Mouse (Mus musculus) gastrocnemius, postnatal 36 days (tissue): ENCODE data around the gene Ctrc. TPM values are rescaled to one million over a fixed set of nuclear protein-coding genes. Genes with fewer than 3 reads are reported as not detected.

Source experiments
- DNase-seq, 2 experiments: peaks; one replicate each; pipeline ENCODE4 v3.0.0; 2022
- intact Hi-C: fragments of 180-260 bp; cut with DNase I; formaldehyde crosslinking; loops from one replicate; pipeline ENCODE4 v1.15.1; 2025
- total RNA-seq, 2 experiments: library from RNA; stranded (reverse); gene quantifications; 2 replicates each; pipeline ENCODE4 v1.2.3; 2021

Ctrc gene
- total RNA-seq, 2 experiments from 2014 or later: not detected

GRCm38 (mm10) chr4:141827401-141827800, 18.8 kb downstream of the Ctrc start:
- intact Hi-C loops: no loop called here
- no peak for DNase-seq

- intact Hi-C loops: no loop called here
- DNase-seq: no peak
These were observed 20.1 kb downstream of the Ctrc start, which contains the start of gene Cela2a for GRCm38 (mm10) chr4:141826060-141826459. Gene Cela2a, minus strand, starts transcription at chr4:141826160.

- intact Hi-C loops: no loop called here
- DNase-seq: no peak
These were observed 23.2 kb downstream of the Ctrc start for GRCm38 (mm10) chr4:141822979-141823378.

GRCm38 (mm10) chr4:141822089-141822488, 24.1 kb downstream of the Ctrc start:
- no peak for DNase-seq
- intact Hi-C loops: no loop called here

- intact Hi-C loops: no loop called here
These were observed 25.0 kb downstream of the Ctrc start for GRCm38 (mm10) chr4:141821178-141821577.

GRCm38 (mm10) chr4:141819316-141819715, 26.8 kb downstream of the Ctrc start:
- DNase-seq: no peak
- intact Hi-C loops: no loop called here

More at GRCm38 (mm10) chr4:141821178-141821577, 25.0 kb downstream of the Ctrc start:
- DNase-seq: no peak

- intact Hi-C loops: no loop called here
- no peak for DNase-seq
These were observed 27.3 kb downstream of the Ctrc start for GRCm38 (mm10) chr4:141818861-141819260.

- intact Hi-C loops: no loop called here
- DNase-seq: no peak
These were observed 28.5 kb downstream of the Ctrc start for GRCm38 (mm10) chr4:141817706-141818105.

- DNase-seq: no peak
- intact Hi-C loops: no loop called here
These were observed 29.1 kb downstream of the Ctrc start for GRCm38 (mm10) chr4:141816776-141817655.

GRCm38 (mm10) chr4:141816267-141816666, 29.9 kb downstream of the Ctrc start:
- DNase-seq: no peak
- intact Hi-C loops: no loop called here

- intact Hi-C loops: loop anchor here (5.0 kb wide), 1 partner anchor 36 kb away; the partner anchor contains the start of gene Ctrc
- no peak for DNase-seq
These were observed 34.8 kb downstream of the Ctrc start for GRCm38 (mm10) chr4:141811375-141811774.

- DNase-seq: no peak
- intact Hi-C loops: loop anchor here (5.0 kb wide), 1 partner anchor 36 kb away; the partner anchor contains the start of gene Ctrc
These were observed 35.2 kb downstream of the Ctrc start for GRCm38 (mm10) chr4:141810975-141811374.

- intact Hi-C loops: loop anchor here (5.0 kb wide), 1 partner anchor 37 kb away; the partner anchor contains the start of gene Ctrc
- no peak for DNase-seq
These were observed 36.2 kb downstream of the Ctrc start for GRCm38 (mm10) chr4:141809850-141810464.

GRCm38 (mm10) chr4:141805886-141806285, 40.3 kb downstream of the Ctrc start:
- intact Hi-C loops: no loop called here
- DNase-seq: no peak

- intact Hi-C loops: no loop called here
- DNase-seq: no peak
These were observed 42.1 kb downstream of the Ctrc start for GRCm38 (mm10) chr4:141804105-141804504.

GRCm38 (mm10) chr4:141797545-141797944, 48.6 kb downstream of the Ctrc start:
- DNase-seq: no peak
- intact Hi-C loops: no loop called here

GRCm38 (mm10) chr4:141796954-141797353, 49.2 kb downstream of the Ctrc start:
- no peak for DNase-seq
- intact Hi-C loops: no loop called here

- intact Hi-C loops: no loop called here
- no peak for DNase-seq
These were observed 49.8 kb downstream of the Ctrc start for GRCm38 (mm10) chr4:141796356-141796755.

GRCm38 (mm10) chr4:141794152-141794535, 52.0 kb downstream of the Ctrc start:
- DNase-seq: no peak
- intact Hi-C loops: loop anchor here (5.0 kb wide), 1 partner anchor 72 kb away; the partner anchor contains the start of gene Ddi2

GRCm38 (mm10) chr4:141793282-141794151, 52.6 kb downstream of the Ctrc start, which contains the start of gene Casp9:
Gene Casp9, plus strand, starts transcription at chr4:141793612.
- DNase-seq: peak; percentile 97 to 99
- intact Hi-C loops: loop anchor here (5.0 kb wide), 1 partner anchor 71 kb away; the partner anchor contains the start of gene Ddi2
